In the genomic region with DNA sequence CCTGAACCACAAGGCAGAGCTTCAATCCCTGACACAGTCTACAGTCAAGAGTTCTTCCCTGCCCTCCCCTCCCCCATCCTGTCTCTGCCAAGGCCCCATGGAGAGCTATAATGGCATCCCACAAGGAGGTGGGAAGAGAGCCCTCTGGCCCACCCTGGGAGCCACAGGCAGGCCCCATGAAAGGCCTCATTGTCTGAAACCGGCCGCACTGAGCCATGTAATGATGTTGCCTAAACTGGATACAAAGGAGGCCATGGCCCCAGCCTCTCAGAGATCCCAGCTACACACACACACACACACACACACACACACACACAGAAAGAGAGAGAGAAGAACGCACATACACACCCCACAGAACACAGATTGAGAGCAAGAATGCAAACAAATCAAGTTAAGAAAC, we compare ENCODE assay signal across 10 mouse cellular contexts. TPM values are rescaled to one million over a fixed set of nuclear protein-coding genes. Genes with fewer than 3 reads are reported as not detected.
DNase-seq lines count a peak whose midpoint lies in the region; ATAC-seq and TF ChIP-seq lines count a peak whose summit lies in the region.
"Had no signal": no experiment of that assay in that cellular context is flagged by ENCODE, and none has a peak within 500 bp of the region (broad histone marks: within the 10 kb centered on the region; RNA-seq: fewer than 3 reads in every experiment).

No protein-coding gene starts in this region.

- no peak for DNase-seq in kidney, postnatal 14 days
- peak; percentile 38 for DNase-seq in embryo, embryonic 11.5 days (ENCODE audit: low read depth, low spot score)
- peak; percentile 53 for DNase-seq in forebrain, postnatal 0 days
- no peak for DNase-seq in stomach, postnatal 0 days (ENCODE audit: low spot score)
- no peak for DNase-seq in thymus, postnatal 36 days
- DNase-seq: gastrocnemius, postnatal 36 days had no signal

- no peaks in the 10 kb centered on the region for H3K27me3 ChIP-seq in kidney, embryonic 16.5 days (ENCODE audit: insufficient read depth, low read length)
- H3K27me3 ChIP-seq in forebrain, postnatal 0 days (ENCODE audit: insufficient read depth, low read length): no peaks in the 10 kb centered on the region
- 0 out of 2 replicates have a peak, but pooled peaks cover 7% of the 10 kb centered on the region for H3K27me3 ChIP-seq in midbrain, embryonic 12.5 days
- H3K27me3 ChIP-seq in stomach, postnatal 0 days (ENCODE audit: control insufficient read depth, insufficient read depth, low read length): no peaks in the 10 kb centered on the region

- no peaks in the 10 kb centered on the region for H3K36me3 ChIP-seq in kidney, embryonic 16.5 days (ENCODE audit: insufficient read depth, low read length)
- H3K36me3 ChIP-seq in forebrain, postnatal 0 days (ENCODE audit: insufficient read depth): no peaks in the 10 kb centered on the region
- no peaks in the 10 kb centered on the region for H3K36me3 ChIP-seq in midbrain, embryonic 12.5 days
- no peaks in the 10 kb centered on the region for H3K36me3 ChIP-seq in stomach, postnatal 0 days (ENCODE audit: control insufficient read depth, insufficient read depth, low read length)

- H3K27ac ChIP-seq in kidney, embryonic 16.5 days (ENCODE audit: low read length): 0 out of 2 replicates have a peak overlapping the region, but pooled peaks have one; percentile 27
- H3K27ac ChIP-seq in forebrain, postnatal 0 days (ENCODE audit: low read depth, low read length): no peak overlapping the region; the same call in 1 of the 2 replicates
- 0 out of 2 replicates have a peak overlapping the region, but pooled peaks have one; percentile 16 for H3K27ac ChIP-seq in midbrain, embryonic 12.5 days (replicated peaks)
- H3K27ac ChIP-seq in stomach, postnatal 0 days (replicated peaks): no peak overlapping the region

- TF ChIP-seq EP300 in stomach, postnatal 0 days (optimal IDR thresholded peaks at IDR 0.05): no peak

- WGBS in kidney, embryonic 16.5 days: 43% methylated on average over 3 of the region's 3 CpGs
- WGBS in forebrain, postnatal 0 days: 6% methylated on average over 3 of the region's 3 CpGs
- WGBS in midbrain, embryonic 12.5 days: 17% methylated on average over 3 of the region's 3 CpGs
- WGBS in stomach, postnatal 0 days: 42% methylated on average over 3 of the region's 3 CpGs

- no peaks in the 10 kb centered on the region for H3K9me3 ChIP-seq in kidney, embryonic 16.5 days (ENCODE audit: low read length)
- H3K9me3 ChIP-seq in forebrain, postnatal 0 days (ENCODE audit: low read length): no peaks in the 10 kb centered on the region
- no peaks in the 10 kb centered on the region for H3K9me3 ChIP-seq in midbrain, embryonic 12.5 days
- H3K9me3 ChIP-seq in stomach, postnatal 0 days (ENCODE audit: control insufficient read depth, low read length): no peaks in the 10 kb centered on the region

- no peak overlapping the region for H3K4me2 ChIP-seq in kidney, embryonic 16.5 days (replicated peaks; ENCODE audit: low read depth, low read length)
- no peak overlapping the region for H3K4me2 ChIP-seq in forebrain, postnatal 0 days (ENCODE audit: low read depth)
- no peak overlapping the region for H3K4me2 ChIP-seq in midbrain, embryonic 12.5 days (replicated peaks)
- H3K4me2 ChIP-seq in stomach, postnatal 0 days (replicated peaks; ENCODE audit: low read depth): no peak overlapping the region

- TF ChIP-seq CTCF in forebrain, postnatal 0 days (IDR thresholded peaks at IDR 0.05; ENCODE audit: low read depth): no peak
- TF ChIP-seq CTCF in stomach, postnatal 0 days (IDR thresholded peaks at IDR 0.05; ENCODE audit: low read depth): no peak

- ATAC-seq in kidney, embryonic 16.5 days (ENCODE audit: low FRiP score, low TSS enrichment): peak; percentile 40; the same call in 1 of the 2 replicates
- peak; percentile 53 for ATAC-seq in forebrain, postnatal 0 days
- peak; percentile 81 for ATAC-seq in midbrain, embryonic 12.5 days (ENCODE audit: low FRiP score, low read depth)
- no peak for ATAC-seq in stomach, postnatal 0 days (ENCODE audit: low FRiP score, low TSS enrichment)
- no peak for ATAC-seq in megakaryocyte-erythroid progenitor cell, adult 5-6 weeks (replicated peaks; ENCODE audit: low FRiP score, low TSS enrichment, poor library complexity, severe bottlenecking)

- no peak overlapping the region for H3K9ac ChIP-seq in kidney, embryonic 16.5 days (replicated peaks; ENCODE audit: low read length)
- H3K9ac ChIP-seq in forebrain, postnatal 0 days: no peak overlapping the region
- no peak overlapping the region for H3K9ac ChIP-seq in midbrain, embryonic 12.5 days (replicated peaks)
- no peak overlapping the region for H3K9ac ChIP-seq in stomach, postnatal 0 days (ENCODE audit: low read length)

- peaks cover 33% of the 10 kb centered on the region for H3K4me1 ChIP-seq in kidney, embryonic 16.5 days (ENCODE audit: insufficient read depth, low read length)
- H3K4me1 ChIP-seq in forebrain, postnatal 0 days (ENCODE audit: insufficient read depth): peaks cover 23% of the 10 kb centered on the region
- peaks cover 50% of the 10 kb centered on the region for H3K4me1 ChIP-seq in midbrain, embryonic 12.5 days
- peaks cover 5% of the 10 kb centered on the region; the same call in 1 of the 2 replicates for H3K4me1 ChIP-seq in stomach, postnatal 0 days (replicated peaks; ENCODE audit: control insufficient read depth, insufficient read depth)

- no peak overlapping the region for H3K4me3 ChIP-seq in kidney, embryonic 16.5 days (ENCODE audit: low read length)
- H3K4me3 ChIP-seq in forebrain, postnatal 0 days (ENCODE audit: low read depth, low read length): no peak overlapping the region
- no peak overlapping the region for H3K4me3 ChIP-seq in midbrain, embryonic 12.5 days
- no peak overlapping the region for H3K4me3 ChIP-seq in stomach, postnatal 0 days (ENCODE audit: low read depth, low read length)

RNA-seq across cellular contexts. Expression of a gene that starts 24.8 kb away (rescaled TPM):
- polyA plus RNA-seq in kidney, embryonic 16.5 days (2015; fragmentation: Nextera tagmentation; extraction: Ambion mirVana): 2.8 and 2.9 TPM in 2 replicates
- 3.4 and 5.5 TPM in 2 replicates for total RNA-seq in forebrain, postnatal 0 days (2014; rRNA removed)
- 0.75 and 1.2 TPM in 2 replicates for polyA plus RNA-seq in forebrain, postnatal 0 days (2015; fragmentation: Nextera tagmentation; extraction: Ambion mirVana)
- 1.5 and 1.6 TPM in 2 replicates for polyA plus RNA-seq in midbrain, embryonic 12.5 days (2016; fragmentation: Nextera tagmentation; extraction: Ambion mirVana)
- polyA plus RNA-seq in stomach, postnatal 0 days (2015; fragmentation: Nextera tagmentation; extraction: Ambion mirVana): 2.8 and 3.1 TPM in 2 replicates
- total RNA-seq in megakaryocyte-erythroid progenitor cell, adult 5-6 weeks (2014; fragmentation: Nextera tagmentation): 1.0 and 2.1 TPM in 2 replicates
- 0.99 and 1.0 TPM in 2 replicates for total RNA-seq in megakaryocyte-erythroid progenitor cell, adult 5-6 weeks (2017)

RNA-seq across cellular contexts. Expression of a gene that starts 46.4 kb away (rescaled TPM):
- polyA plus RNA-seq in kidney, embryonic 16.5 days (2015; fragmentation: Nextera tagmentation; extraction: Ambion mirVana): 6.8 and 8.1 TPM in 2 replicates
- not detected in 2 replicates for total RNA-seq in forebrain, postnatal 0 days (2014; rRNA removed)
- polyA plus RNA-seq in forebrain, postnatal 0 days (2015; fragmentation: Nextera tagmentation; extraction: Ambion mirVana): not detected in 2 replicates
- polyA plus RNA-seq in midbrain, embryonic 12.5 days (2016; fragmentation: Nextera tagmentation; extraction: Ambion mirVana): not detected in 2 replicates
- 0.39 and 0.41 TPM in 2 replicates for polyA plus RNA-seq in stomach, postnatal 0 days (2015; fragmentation: Nextera tagmentation; extraction: Ambion mirVana)
- not detected in 2 replicates for total RNA-seq in megakaryocyte-erythroid progenitor cell, adult 5-6 weeks (2014; fragmentation: Nextera tagmentation)
- not detected in 2 replicates for total RNA-seq in megakaryocyte-erythroid progenitor cell, adult 5-6 weeks (2017)
- total RNA-seq: gastrocnemius, postnatal 36 days; layer of hippocampus, postnatal 10 days had no signal

RNA-seq across cellular contexts. Expression of a gene that starts 49.3 kb away (rescaled TPM):
- polyA plus RNA-seq in kidney, embryonic 16.5 days (2015; fragmentation: Nextera tagmentation; extraction: Ambion mirVana): 0.74 and 1.8 TPM in 2 replicates
- 0.95 and 1.5 TPM in 2 replicates for total RNA-seq in forebrain, postnatal 0 days (2014; rRNA removed)
- 0.30 and 0.71 TPM in 2 replicates for polyA plus RNA-seq in forebrain, postnatal 0 days (2015; fragmentation: Nextera tagmentation; extraction: Ambion mirVana)
- 0.08 TPM in 1 of 2 replicates, not detected in the other for polyA plus RNA-seq in midbrain, embryonic 12.5 days (2016; fragmentation: Nextera tagmentation; extraction: Ambion mirVana)
- polyA plus RNA-seq in stomach, postnatal 0 days (2015; fragmentation: Nextera tagmentation; extraction: Ambion mirVana): 0.05 and 0.15 TPM in 2 replicates
- not detected in 2 replicates for total RNA-seq in megakaryocyte-erythroid progenitor cell, adult 5-6 weeks (2014; fragmentation: Nextera tagmentation)
- not detected in 2 replicates for total RNA-seq in megakaryocyte-erythroid progenitor cell, adult 5-6 weeks (2017)

Comparison
In these comparisons a context has a peak if more than half of its experiments do, and no peak if none do; other contexts are left out.
1. ATAC-seq: peak in kidney, embryonic 16.5 days (single experiment), forebrain, postnatal 0 days (single experiment) and midbrain, embryonic 12.5 days (single experiment); none in stomach, postnatal 0 days (single experiment) and megakaryocyte-erythroid progenitor cell, adult 5-6 weeks (single experiment).
2. H3K27ac ChIP-seq: peak in kidney, embryonic 16.5 days (single experiment) and midbrain, embryonic 12.5 days (single experiment); none in forebrain, postnatal 0 days (single experiment) and stomach, postnatal 0 days (single experiment).
3. DNase-seq: peak in embryo, embryonic 11.5 days (single experiment) and forebrain, postnatal 0 days (single experiment); none in kidney, postnatal 14 days (single experiment), stomach, postnatal 0 days (single experiment) and thymus, postnatal 36 days (0 of 2).